Mouse (Mus musculus): ENCODE results near the gene A130010J15Rik.

Gene A130010J15Rik

DNA sequence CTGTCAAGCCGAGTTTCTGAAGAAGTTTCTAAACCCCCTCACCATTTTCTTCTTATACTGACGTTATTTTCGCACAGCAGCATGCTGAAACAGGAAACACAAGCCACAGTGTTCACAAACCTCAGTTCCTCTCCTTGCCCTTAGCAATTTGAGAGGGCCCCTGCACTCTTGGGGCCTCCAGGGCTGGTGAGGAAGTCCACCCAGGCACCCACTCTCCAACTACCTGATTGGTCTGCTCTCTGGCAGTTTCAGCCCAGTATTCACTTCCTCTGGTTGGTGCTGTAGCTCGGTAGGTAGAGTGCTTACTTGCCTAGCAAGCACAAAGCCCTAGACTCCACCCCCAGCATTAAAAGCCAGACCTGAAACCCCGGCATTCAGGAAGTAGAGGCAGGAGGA lies 33.5 kb downstream of the A130010J15Rik start, which contains the start of gene Traf3ip3:
Gene Traf3ip3, minus strand, starts transcription at position 321 of the 396 bp plus-strand sequence.
- peak; percentile 67 to 79 for DNase-seq

GRCm38 (mm10) chr1:193203821-193204220 lies 36.0 kb downstream of the A130010J15Rik start:
- DNase-seq = no peak

DNA sequence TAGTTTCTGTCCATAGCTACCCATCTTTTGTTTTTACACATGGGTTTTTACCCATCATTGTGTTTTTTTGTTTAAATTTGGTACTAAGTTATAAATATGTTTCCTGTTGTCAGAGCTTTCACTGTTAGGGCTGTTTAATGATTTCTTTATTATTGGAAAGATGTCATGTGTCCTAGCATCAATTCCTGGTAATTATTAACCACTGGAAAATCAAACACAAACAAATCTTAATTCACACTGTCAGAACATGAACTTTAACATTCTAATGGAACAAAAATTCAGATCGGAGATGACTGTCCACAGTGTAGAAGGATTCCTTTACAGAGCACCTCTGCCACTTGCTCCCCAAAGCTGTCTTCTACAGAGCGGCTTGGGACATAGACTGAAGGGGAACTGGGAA lies 37.6 kb downstream of the A130010J15Rik start:
- no peak for DNase-seq

GRCm38 (mm10) chr1:193207503-193207902 lies 39.7 kb downstream of the A130010J15Rik start, which contains the start of gene Lamb3:
TSS of gene Lamb3 (plus strand) at chr1:193207699.
- no peak for DNase-seq

DNA sequence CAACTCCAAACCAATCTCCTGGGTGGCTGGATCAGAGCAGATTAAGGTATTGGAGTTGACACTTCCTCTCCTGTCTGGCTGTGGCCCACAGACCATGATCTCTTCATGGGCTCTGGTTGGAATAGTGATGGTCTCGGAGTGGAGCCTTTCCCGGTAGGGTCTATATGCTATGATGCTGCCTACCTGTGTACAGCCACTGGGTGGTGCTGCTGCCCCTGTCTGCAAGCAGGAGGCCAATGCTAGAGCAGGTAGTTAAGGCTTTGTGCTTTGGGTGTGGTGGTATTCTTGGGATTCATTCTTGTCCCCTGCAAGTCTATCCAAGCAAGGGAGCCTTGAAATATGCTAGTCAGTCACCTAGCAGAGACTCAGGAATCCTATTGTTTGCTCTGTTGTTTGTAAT lies 40.3 kb downstream of the A130010J15Rik start:
- peak; percentile 61 to 69 for DNase-seq

- DNase-seq = peak in 1 of 2 experiments; percentile 25
Observed at GRCm38 (mm10) chr1:193211371-193211770, 43.5 kb downstream of the A130010J15Rik start.

DNA sequence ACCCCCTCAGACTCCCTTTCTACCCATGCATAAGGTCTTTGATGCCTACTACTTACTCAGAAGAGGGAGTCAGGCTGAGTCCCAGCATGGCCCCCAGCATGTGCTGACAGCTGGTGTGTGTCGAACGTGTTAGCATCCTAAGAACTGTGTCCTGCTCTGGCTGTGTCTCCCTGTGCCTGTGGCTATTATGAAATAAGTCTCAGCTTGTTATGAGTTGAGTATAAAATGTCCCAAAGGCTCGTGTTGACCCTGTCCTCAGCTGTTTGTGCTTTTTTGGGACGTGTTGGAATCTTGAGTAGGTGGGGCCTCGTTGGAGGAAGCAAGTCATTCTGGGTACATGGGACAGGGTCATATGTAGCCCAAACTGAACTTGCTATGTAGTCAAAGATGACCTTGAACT lies 46.2 kb downstream of the A130010J15Rik start:
- peak in 1 of 2 experiments; percentile 75 for DNase-seq

DNA sequence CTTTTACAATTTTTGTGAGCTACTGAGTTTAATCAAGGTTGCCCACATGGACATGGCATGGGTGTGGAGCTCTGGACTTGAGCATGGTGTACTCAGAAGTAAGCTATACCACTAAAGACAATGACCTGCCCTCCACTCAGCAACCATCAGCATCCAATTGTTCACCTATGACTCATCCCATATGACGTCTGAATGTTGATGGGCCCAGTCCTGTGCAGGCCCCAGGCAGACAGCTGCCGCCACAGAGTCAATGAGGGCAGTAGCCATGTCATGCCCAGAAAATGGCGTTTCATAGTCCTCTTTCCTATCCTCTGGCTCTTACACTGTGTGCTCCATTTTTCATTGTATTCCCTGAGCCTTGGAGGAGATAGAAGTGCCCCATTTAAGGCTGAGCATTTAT lies 48.2 kb downstream of the A130010J15Rik start:
- DNase-seq = no peak

GRCm38 (mm10) chr1:193220408-193220807 lies 52.6 kb downstream of the A130010J15Rik start:
- no peak for DNase-seq

DNA sequence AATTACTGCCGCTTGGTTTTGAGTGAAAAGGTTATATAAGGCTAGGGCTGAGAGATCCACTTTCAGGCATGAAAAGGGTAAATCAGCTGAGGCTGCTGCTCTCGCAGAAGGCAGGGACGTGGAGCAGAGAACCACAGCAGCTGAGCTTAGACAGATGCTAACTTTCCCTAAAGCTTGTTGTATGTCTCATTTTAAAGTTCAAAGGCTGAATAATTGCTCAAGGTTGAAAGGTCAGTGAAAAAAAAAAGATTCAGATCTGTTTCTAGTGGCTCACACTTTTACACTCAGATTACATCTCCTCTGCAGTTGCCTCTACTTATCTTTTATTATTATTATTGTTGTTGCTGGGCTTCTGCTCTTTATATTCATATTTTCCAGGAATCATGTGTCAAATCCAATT lies 57.7 kb downstream of the A130010J15Rik start:
- DNase-seq = no peak

DNA sequence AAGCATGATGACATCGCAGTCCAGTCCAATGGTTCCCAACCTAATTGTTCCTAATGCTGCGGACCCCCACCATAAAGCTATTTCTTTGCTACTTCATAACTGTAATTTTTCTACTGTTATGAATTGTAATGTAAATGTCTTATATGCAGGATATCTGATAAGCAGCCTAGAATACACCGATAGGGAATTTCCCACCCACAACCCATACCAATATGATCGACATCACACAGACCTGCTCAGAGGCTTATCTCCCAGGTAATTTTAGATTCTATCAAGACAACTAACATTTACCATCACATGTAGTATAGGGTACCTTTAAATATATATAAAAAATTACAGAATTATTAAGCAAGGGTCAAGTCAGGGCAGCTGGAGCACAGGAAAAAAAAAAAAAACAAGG lies 58.3 kb downstream of the A130010J15Rik start:
- no peak for DNase-seq

DNA sequence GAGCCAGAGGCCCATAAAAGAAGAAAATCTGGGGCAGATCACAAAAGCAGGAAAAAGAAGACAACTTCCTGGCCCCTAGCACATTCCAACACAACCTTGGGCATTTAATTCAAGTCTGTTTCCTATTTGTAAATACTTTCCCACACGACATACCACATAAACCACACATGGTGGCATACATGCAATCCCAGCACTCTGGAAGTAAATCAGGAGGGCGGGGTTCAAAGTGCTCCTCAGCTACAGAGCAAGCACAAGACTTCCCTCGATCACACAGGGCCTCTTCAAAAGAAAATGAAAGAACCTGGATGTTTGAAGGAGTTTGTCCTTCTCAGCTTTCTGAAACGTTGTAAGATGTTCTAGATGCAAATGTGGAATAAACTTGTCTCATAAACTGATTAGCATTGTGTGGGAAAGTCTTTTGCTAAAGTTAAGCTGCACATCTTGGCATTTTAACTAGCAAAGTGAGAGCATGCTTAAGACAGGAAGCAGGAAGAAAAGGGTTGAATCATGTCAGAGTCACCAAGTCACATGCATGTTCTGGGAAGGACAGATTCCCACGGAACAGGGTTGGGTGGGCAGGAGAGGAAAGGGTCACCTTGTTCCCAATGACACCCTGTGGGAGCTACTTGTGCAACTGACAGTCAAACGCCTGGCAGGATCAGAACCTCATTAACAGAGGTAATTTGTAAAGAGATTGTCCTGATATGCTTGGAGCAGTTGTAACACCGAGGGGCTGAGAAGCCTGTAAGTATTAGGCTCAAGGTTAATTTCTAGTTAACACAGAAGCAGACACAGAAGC lies 59.1 kb downstream of the A130010J15Rik start:
- DNase-seq = no peak

Data from lung, postnatal 4 days (tissue).